Mouse (Mus musculus): ENCODE results near the gene Slc22a19.
"Not testable (repeated sequence)": the region's sequence is repeated elsewhere in the genome, so short reads cannot be mapped to it uniquely, and the experiment has no call there.

The Slc22a19 gene

GRCm38 (mm10) chr19:7711148-7711547 lies at the start of gene Slc22a19:
Slc22a19 (minus strand) TSS chr19:7711310.
- no peak for DNase-seq (ENCODE audit: low spot score in 2 of 2)

GRCm38 (mm10) chr19:7753371-7753770 lies 42.3 kb upstream of the Slc22a19 start:
- not testable (repeated sequence) for DNase-seq (ENCODE audit: low spot score in 2 of 2)

- DNase-seq (ENCODE audit: low spot score in 2 of 2): no peak
Observed at GRCm38 (mm10) chr19:7729543-7729942, 18.4 kb upstream of the Slc22a19 start.

- DNase-seq (ENCODE audit: low spot score in 2 of 2): not testable (repeated sequence)
Observed at GRCm38 (mm10) chr19:7693104-7693503, 18.0 kb downstream of the Slc22a19 start.

GRCm38 (mm10) chr19:7691259-7691658 lies 19.9 kb downstream of the Slc22a19 start:
- no peak for DNase-seq (ENCODE audit: low spot score in 2 of 2)

- no peak for DNase-seq (ENCODE audit: low spot score in 2 of 2)
Observed at GRCm38 (mm10) chr19:7687988-7688387, 23.1 kb downstream of the Slc22a19 start.

- no peak for DNase-seq (ENCODE audit: low spot score in 2 of 2)
Observed at GRCm38 (mm10) chr19:7672033-7672432, 39.1 kb downstream of the Slc22a19 start.

GRCm38 (mm10) chr19:7648913-7649666 lies 62.0 kb downstream of the Slc22a19 start:
- no peak for DNase-seq (ENCODE audit: low spot score in 2 of 2)

GRCm38 (mm10) chr19:7633786-7634185 lies 77.3 kb downstream of the Slc22a19 start:
- DNase-seq (ENCODE audit: low spot score in 2 of 2): no peak

- DNase-seq (ENCODE audit: low spot score in 2 of 2): no peak
Observed at GRCm38 (mm10) chr19:7633021-7633420, 78.1 kb downstream of the Slc22a19 start.

All from natural killer cell, adult 2 months (primary cell).